ENCODE assay signal across 31 mouse cellular contexts in the genomic region with DNA sequence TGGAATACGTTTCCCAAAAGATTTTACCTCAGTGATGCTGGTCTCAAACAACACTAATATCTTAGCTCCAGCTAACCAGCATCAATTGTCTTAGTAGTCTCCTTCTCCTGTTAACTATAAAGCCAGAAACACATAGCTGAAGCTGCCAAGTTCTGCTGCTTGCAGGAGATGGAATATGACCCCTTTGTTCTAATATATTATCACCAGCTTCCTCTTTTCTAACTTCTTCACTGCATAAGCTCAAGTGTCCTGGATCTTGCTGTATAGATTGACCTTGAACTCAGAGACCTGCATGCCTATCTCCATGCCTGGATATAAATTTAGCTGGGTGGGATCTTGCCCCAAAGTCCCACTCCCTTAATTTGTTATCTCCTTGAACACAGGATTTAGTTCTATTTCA.
"Had no signal": no experiment of that assay in that cellular context is flagged by ENCODE, and none has a peak within 500 bp of the region (broad histone marks: within the 10 kb centered on the region; RNA-seq: fewer than 3 reads in every experiment).

No protein-coding gene starts in this region.

- H3K4me2 ChIP-seq: limb, embryonic 12.5 days; limb, embryonic 13.5 days; limb, embryonic 15.5 days; liver, embryonic 11.5 days; liver, embryonic 12.5 days; liver, embryonic 13.5 days; liver, embryonic 15.5 days; lung, embryonic 14.5 days; lung, embryonic 15.5 days; midbrain, embryonic 11.5 days; midbrain, embryonic 12.5 days; midbrain, embryonic 13.5 days; midbrain, embryonic 15.5 days; neural tube, embryonic 12.5 days had no signal

- H3K9me3 ChIP-seq: limb, embryonic 10.5 days; limb, embryonic 12.5 days; limb, embryonic 13.5 days; limb, embryonic 15.5 days; liver, embryonic 12.5 days; liver, embryonic 13.5 days; liver, embryonic 15.5 days; lung, embryonic 15.5 days; midbrain, embryonic 10.5 days; midbrain, embryonic 12.5 days; midbrain, embryonic 13.5 days; midbrain, embryonic 15.5 days; neural tube, embryonic 12.5 days had no signal

- H3K9ac ChIP-seq: limb, embryonic 12.5 days; limb, embryonic 13.5 days; limb, embryonic 15.5 days; liver, embryonic 12.5 days; liver, embryonic 13.5 days; liver, embryonic 14.5 days; liver, embryonic 15.5 days; lung, embryonic 14.5 days; lung, embryonic 15.5 days; midbrain, embryonic 12.5 days; midbrain, embryonic 13.5 days; midbrain, embryonic 15.5 days; neural tube, embryonic 12.5 days had no signal

- ATAC-seq: liver, embryonic 12.5 days; lung, postnatal 0 days; midbrain, embryonic 13.5 days; midbrain, embryonic 15.5 days; midbrain, embryonic 16.5 days had no signal

- H3K36me3 ChIP-seq: limb, embryonic 10.5 days; limb, embryonic 12.5 days; limb, embryonic 13.5 days; limb, embryonic 15.5 days; liver, embryonic 12.5 days; liver, embryonic 13.5 days; liver, embryonic 15.5 days; lung, embryonic 15.5 days; midbrain, embryonic 10.5 days; midbrain, embryonic 12.5 days; midbrain, embryonic 13.5 days; midbrain, embryonic 15.5 days; neural tube, embryonic 12.5 days had no signal

- H3K4me1 ChIP-seq: limb, embryonic 12.5 days; limb, embryonic 13.5 days; limb, embryonic 15.5 days; liver, embryonic 12.5 days; liver, embryonic 13.5 days; liver, embryonic 15.5 days; lung, embryonic 15.5 days; midbrain, embryonic 10.5 days; midbrain, embryonic 12.5 days; midbrain, embryonic 13.5 days; midbrain, embryonic 15.5 days; neural tube, embryonic 12.5 days had no signal

- H3K4me3 ChIP-seq: limb, embryonic 10.5 days; limb, embryonic 12.5 days; limb, embryonic 13.5 days; limb, embryonic 15.5 days; liver, embryonic 12.5 days; liver, embryonic 13.5 days; liver, embryonic 15.5 days; lung, embryonic 15.5 days; megakaryocyte, embryonic 14.5 days; midbrain, embryonic 10.5 days; midbrain, embryonic 12.5 days; midbrain, embryonic 13.5 days; midbrain, embryonic 15.5 days; myocyte; neural tube, embryonic 12.5 days had no signal

- H3K27ac ChIP-seq: limb, embryonic 10.5 days; limb, embryonic 12.5 days; limb, embryonic 13.5 days; limb, embryonic 15.5 days; liver, embryonic 12.5 days; liver, embryonic 13.5 days; liver, embryonic 14.5 days; liver, embryonic 15.5 days; lung, embryonic 15.5 days; macrophage; midbrain, embryonic 10.5 days; midbrain, embryonic 12.5 days; midbrain, embryonic 13.5 days; midbrain, embryonic 15.5 days; neural tube, embryonic 12.5 days had no signal

- DNase-seq: left cerebral cortex, postnatal 4 days; liver; liver, embryonic 13.5 days; lung, adult 18-20 months; lung, adult 2 months; lung, embryonic 14.5 days; lung, postnatal 10 days; lung, postnatal 14 days; lung, postnatal 36 days; lung, postnatal 4 days; midbrain, embryonic 14.5 days had no signal

- H3K27me3 ChIP-seq: limb, embryonic 12.5 days; limb, embryonic 13.5 days; limb, embryonic 15.5 days; liver, embryonic 12.5 days; liver, embryonic 13.5 days; liver, embryonic 15.5 days; lung, embryonic 15.5 days; megakaryocyte, embryonic 14.5 days; midbrain, embryonic 12.5 days; midbrain, embryonic 13.5 days; midbrain, embryonic 15.5 days; neural tube, embryonic 12.5 days had no signal
